Mouse (Mus musculus): Measurements from ENCODE around the gene Mcat. TPM values are rescaled to one million over a fixed set of nuclear protein-coding genes. Genes with fewer than 3 reads are reported as not detected.
"Not testable (repeated sequence)": the region's sequence is repeated elsewhere in the genome, so short reads cannot be mapped to it uniquely, and the experiment has no call there.

Gene Mcat
- polyA plus RNA-seq, 1 experiment from 2014 or later = 33.4 TPM

- H3K4me1 ChIP-seq (ENCODE audit: control insufficient read depth in 2 of 2, insufficient read depth in 2 of 2, low read length in 2 of 2); H3K4me2 ChIP-seq (ENCODE audit: low read length); ATAC-seq (ENCODE audit: insufficient number of reproducible peaks, insufficient read depth, low FRiP score, low read depth); H3K27me3 ChIP-seq (ENCODE audit: control insufficient read depth, insufficient read depth, low read length); H3K27ac ChIP-seq (replicated peaks in 1 of 2; ENCODE audit: control insufficient read depth in 1 of 2, insufficient read depth in 1 of 2, low read depth in 2 of 2, low read length in 2 of 2); H3K4me3 ChIP-seq (ENCODE audit: control insufficient read depth in 1 of 2, insufficient read depth in 1 of 2, low read depth in 1 of 2, low read length in 2 of 2); H3K9ac ChIP-seq (ENCODE audit: low read length); H3K9me3 ChIP-seq (ENCODE audit: control insufficient read depth, low read length): not testable (repeated sequence)
- peaks cover 46% of the 10 kb centered on the region for H3K36me3 ChIP-seq (ENCODE audit: control insufficient read depth, insufficient read depth, low read length)
- WGBS = 76% methylated on average over 6 of the region's 6 CpGs
Measured at GRCm38 (mm10) chr15:83501483-83501882, 62.1 kb downstream of the Mcat start.

GRCm38 (mm10) chr15:83500352-83500751 is 63.2 kb downstream of the Mcat start:
- 56% methylated on average over 3 of the region's 3 CpGs for WGBS
- no peaks in the 10 kb centered on the region for H3K27me3 ChIP-seq (ENCODE audit: control insufficient read depth, insufficient read depth, low read length)
- peaks cover 55% of the 10 kb centered on the region for H3K36me3 ChIP-seq (ENCODE audit: control insufficient read depth, insufficient read depth, low read length)
- ATAC-seq (ENCODE audit: insufficient number of reproducible peaks, insufficient read depth, low FRiP score, low read depth) = no peak
- no peak overlapping the region for H3K4me3 ChIP-seq (ENCODE audit: control insufficient read depth in 1 of 2, insufficient read depth in 1 of 2, low read depth in 1 of 2, low read length in 2 of 2)
- no peak overlapping the region for H3K9ac ChIP-seq (ENCODE audit: low read length)
- H3K4me2 ChIP-seq (ENCODE audit: low read length) = no peak overlapping the region
- H3K27ac ChIP-seq (replicated peaks in 1 of 2; ENCODE audit: control insufficient read depth in 1 of 2, insufficient read depth in 1 of 2, low read depth in 2 of 2, low read length in 2 of 2) = no peak overlapping the region
- H3K9me3 ChIP-seq (ENCODE audit: control insufficient read depth, low read length) = no peaks in the 10 kb centered on the region
- no peaks in the 10 kb centered on the region; a peak in 1 of 4 replicates for H3K4me1 ChIP-seq (ENCODE audit: control insufficient read depth in 2 of 2, insufficient read depth in 2 of 2, low read length in 2 of 2)

- no peak for ATAC-seq (ENCODE audit: insufficient number of reproducible peaks, insufficient read depth, low FRiP score, low read depth)
- no peak overlapping the region for H3K4me3 ChIP-seq (ENCODE audit: control insufficient read depth in 1 of 2, insufficient read depth in 1 of 2, low read depth in 1 of 2, low read length in 2 of 2)
- no peak overlapping the region for H3K27ac ChIP-seq (replicated peaks in 1 of 2; ENCODE audit: control insufficient read depth in 1 of 2, insufficient read depth in 1 of 2, low read depth in 2 of 2, low read length in 2 of 2)
- no peaks in the 10 kb centered on the region for H3K27me3 ChIP-seq (ENCODE audit: control insufficient read depth, insufficient read depth, low read length)
- no peak overlapping the region for H3K9ac ChIP-seq (ENCODE audit: low read length)
- no peak overlapping the region for H3K4me2 ChIP-seq (ENCODE audit: low read length)
- no peaks in the 10 kb centered on the region for H3K9me3 ChIP-seq (ENCODE audit: control insufficient read depth, low read length)
- no peaks in the 10 kb centered on the region; a peak in 1 of 4 replicates for H3K4me1 ChIP-seq (ENCODE audit: control insufficient read depth in 2 of 2, insufficient read depth in 2 of 2, low read length in 2 of 2)
- H3K36me3 ChIP-seq (ENCODE audit: control insufficient read depth, insufficient read depth, low read length) = peaks cover 52% of the 10 kb centered on the region
- 88% methylated on average over 10 of the region's 10 CpGs for WGBS
Measured at GRCm38 (mm10) chr15:83499211-83499755, 64.3 kb downstream of the Mcat start.

- Histone ChIP-seq H3K4me2 (ENCODE audit: low read length) (no peak overlapping the region), H3K9ac (ENCODE audit: low read length) (no peak overlapping the region), H3K36me3 (ENCODE audit: control insufficient read depth, insufficient read depth, low read length) (peaks cover 53% of the 10 kb centered on the region), H3K4me3 (ENCODE audit: control insufficient read depth in 1 of 2, insufficient read depth in 1 of 2, low read depth in 1 of 2, low read length in 2 of 2) (no peak overlapping the region), H3K27ac (replicated peaks in 1 of 2; ENCODE audit: control insufficient read depth in 1 of 2, insufficient read depth in 1 of 2, low read depth in 2 of 2, low read length in 2 of 2) (no peak overlapping the region), H3K9me3 (ENCODE audit: control insufficient read depth, low read length) (no peaks in the 10 kb centered on the region), H3K4me1 (ENCODE audit: control insufficient read depth in 2 of 2, insufficient read depth in 2 of 2, low read length in 2 of 2) (no peaks in the 10 kb centered on the region; a peak in 1 of 4 replicates), H3K27me3 (ENCODE audit: control insufficient read depth, insufficient read depth, low read length) (no peaks in the 10 kb centered on the region)
- no peak for ATAC-seq (ENCODE audit: insufficient number of reproducible peaks, insufficient read depth, low FRiP score, low read depth)
- 84% methylated on average over 6 of the region's 6 CpGs for WGBS
Measured at GRCm38 (mm10) chr15:83497299-83497698, 66.3 kb downstream of the Mcat start.

Small RNAs within 50 kb of the gene (microRNA-seq; reads per million reads assigned to microRNA genes)
- gene Gm24575 = not detected

Other genes with a start within 250 kb of the Mcat start
- gene Arfgap3, start 213.5 kb downstream of the Mcat start, polyA plus RNA-seq (2014; fragmentation: Nextera tagmentation; extraction: Ambion mirVana) = 28.5 and 33.3 TPM in 2 replicates
- gene Pacsin2, start 99.2 kb downstream of the Mcat start, polyA plus RNA-seq (2014; fragmentation: Nextera tagmentation; extraction: Ambion mirVana) = 53.0 and 53.3 TPM in 2 replicates
- 17.6 and 17.8 TPM in 2 replicates for gene Ttll1, start 52.9 kb downstream of the Mcat start, polyA plus RNA-seq (2014; fragmentation: Nextera tagmentation; extraction: Ambion mirVana)
- gene Bik, start 36.9 kb downstream of the Mcat start, polyA plus RNA-seq (2014; fragmentation: Nextera tagmentation; extraction: Ambion mirVana) = 34.9 and 37.2 TPM in 2 replicates
- 191 TPM in 2 replicates for gene Tspo, start 195 bp downstream of the Mcat start, polyA plus RNA-seq (2014; fragmentation: Nextera tagmentation; extraction: Ambion mirVana)
- 18.6 and 19.8 TPM in 2 replicates for gene Ttll12, start 31.4 kb upstream of the Mcat start, polyA plus RNA-seq (2014; fragmentation: Nextera tagmentation; extraction: Ambion mirVana)
- 6.3 and 7.4 TPM in 2 replicates for gene Scube1, start 161.2 kb upstream of the Mcat start, polyA plus RNA-seq (2014; fragmentation: Nextera tagmentation; extraction: Ambion mirVana)
- not detected in 2 replicates for gene Mpped1, start 215.7 kb upstream of the Mcat start, polyA plus RNA-seq (2014; fragmentation: Nextera tagmentation; extraction: Ambion mirVana)

Data from heart, embryonic 14.5 days (tissue).